Mouse (Mus musculus) spleen, postnatal 4 days (tissue): ENCODE measurements around the gene Ltv1.
"Not testable (repeated sequence)": the region's sequence is repeated elsewhere in the genome, so short reads cannot be mapped to it uniquely, and the experiment has no call there.

Source experiments
- DNase-seq, 2 experiments: peaks; one replicate each; pipeline ENCODE4 v3.0.0; 2022; ENCODE audit warnings: low spot score in 2 of 2

The Ltv1 gene

GRCm38 (mm10) chr10:13193496-13193895 is 528 bp upstream of the Ltv1 start:
- DNase-seq = not testable (repeated sequence)

DNA sequence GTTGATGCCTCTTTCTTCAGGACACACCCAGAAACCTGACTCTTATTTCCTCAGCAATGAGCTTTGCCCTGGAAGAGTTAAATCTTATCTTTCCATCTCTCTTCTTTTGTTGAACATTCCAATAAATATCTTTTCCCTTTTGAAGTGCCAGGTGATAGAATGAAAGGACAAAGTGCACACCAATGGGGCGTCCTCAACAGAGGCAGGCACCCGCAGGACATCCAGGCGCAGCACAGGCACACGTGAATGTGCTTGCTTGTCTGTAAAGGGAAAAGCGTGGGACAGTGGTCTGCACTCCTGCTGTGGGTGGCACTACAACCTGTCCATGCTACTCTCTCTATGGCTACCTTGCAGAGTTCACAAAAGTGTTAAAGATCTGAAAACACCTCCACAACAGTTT is 3.1 kb downstream of the Ltv1 start:
- DNase-seq = no peak

DNA sequence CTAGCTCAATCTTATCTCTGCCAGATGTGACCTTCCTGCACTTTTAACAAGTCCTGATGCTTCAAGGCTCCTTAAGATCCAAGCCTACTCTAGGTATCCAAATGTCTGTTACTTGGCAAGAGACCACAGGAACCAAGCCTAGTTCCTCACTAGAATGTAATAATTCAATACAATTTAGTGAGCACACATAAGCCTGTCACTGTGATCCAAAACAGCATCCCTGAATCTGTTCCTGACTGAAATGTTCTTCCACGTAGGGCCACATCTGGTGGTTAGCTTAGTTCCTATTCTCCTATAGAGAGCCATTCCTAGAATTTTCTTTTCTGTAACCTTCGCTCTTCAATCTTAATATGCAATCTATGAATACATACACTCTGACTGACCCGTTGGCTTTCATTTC is 6.2 kb downstream of the Ltv1 start:
- no peak for DNase-seq

- no peak for DNase-seq
Measured at GRCm38 (mm10) chr10:13184170-13184766, 8.7 kb downstream of the Ltv1 start.

GRCm38 (mm10) chr10:13180211-13180610 is 12.8 kb downstream of the Ltv1 start:
- no peak for DNase-seq

DNA sequence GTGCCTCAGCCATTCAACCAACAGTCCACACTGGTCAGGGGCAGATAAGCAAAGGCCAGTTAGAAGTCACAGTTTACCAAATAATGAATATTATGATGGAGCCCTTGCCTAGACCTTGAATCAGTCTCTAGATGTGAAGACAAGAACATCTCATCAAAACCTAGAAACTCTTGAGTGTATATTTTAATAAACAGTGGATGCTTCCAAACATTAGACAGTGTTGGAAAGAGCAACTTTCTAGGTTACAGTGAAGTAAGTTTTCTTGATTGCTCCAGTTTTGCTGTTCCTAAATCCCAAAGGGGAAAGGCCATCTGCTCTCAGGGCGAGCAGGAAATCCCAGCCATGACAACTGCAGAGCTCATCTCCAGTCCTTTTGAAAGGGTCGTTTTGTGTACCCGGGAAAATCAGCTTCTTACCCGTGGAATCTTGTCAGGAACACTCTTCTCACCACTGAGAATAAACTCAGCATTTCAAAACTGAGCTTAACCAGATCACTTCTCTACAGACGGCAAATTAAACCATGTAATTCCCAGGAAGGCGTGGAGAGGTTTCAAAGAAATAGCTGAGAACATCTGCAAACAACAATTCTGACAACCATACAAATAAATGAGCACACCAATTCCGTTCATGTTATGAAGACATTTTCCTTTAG is 14.9 kb downstream of the Ltv1 start, which contains the start of gene Zc2hc1b:
Zc2hc1b (minus strand) TSS at position 51 of the 652 bp plus-strand sequence.
- no peak for DNase-seq

GRCm38 (mm10) chr10:13175866-13176265 is 17.1 kb downstream of the Ltv1 start:
- DNase-seq = no peak

DNA sequence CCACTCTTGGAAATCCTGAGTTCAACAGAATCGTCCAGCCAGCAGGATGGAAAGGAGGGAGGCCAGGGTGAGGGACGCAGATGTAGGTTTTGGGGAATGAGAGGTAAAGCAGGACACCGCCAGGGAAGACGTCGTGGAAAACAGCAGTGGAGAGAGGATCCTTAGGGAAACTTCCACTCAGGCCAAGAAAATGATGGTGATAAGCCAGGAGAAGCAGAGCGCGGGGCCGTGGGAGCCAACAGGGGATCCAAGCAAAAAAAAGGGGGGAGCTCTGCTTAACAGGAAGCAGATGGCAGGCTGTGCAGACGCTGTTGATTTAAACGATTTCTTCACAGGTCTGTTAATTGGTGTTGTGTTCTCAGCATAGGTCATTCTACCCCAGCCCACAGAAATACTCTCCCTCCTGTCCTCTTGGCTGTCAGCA is 20.2 kb downstream of the Ltv1 start:
- no peak for DNase-seq

GRCm38 (mm10) chr10:13171461-13171860 is 21.5 kb downstream of the Ltv1 start:
- no peak for DNase-seq

- DNase-seq = no peak
Measured at GRCm38 (mm10) chr10:13170739-13171448, 22.1 kb downstream of the Ltv1 start.

- DNase-seq = no peak
Measured at GRCm38 (mm10) chr10:13168461-13168860, 24.5 kb downstream of the Ltv1 start.

GRCm38 (mm10) chr10:13162031-13162430 is 30.9 kb downstream of the Ltv1 start:
- no peak for DNase-seq

DNA sequence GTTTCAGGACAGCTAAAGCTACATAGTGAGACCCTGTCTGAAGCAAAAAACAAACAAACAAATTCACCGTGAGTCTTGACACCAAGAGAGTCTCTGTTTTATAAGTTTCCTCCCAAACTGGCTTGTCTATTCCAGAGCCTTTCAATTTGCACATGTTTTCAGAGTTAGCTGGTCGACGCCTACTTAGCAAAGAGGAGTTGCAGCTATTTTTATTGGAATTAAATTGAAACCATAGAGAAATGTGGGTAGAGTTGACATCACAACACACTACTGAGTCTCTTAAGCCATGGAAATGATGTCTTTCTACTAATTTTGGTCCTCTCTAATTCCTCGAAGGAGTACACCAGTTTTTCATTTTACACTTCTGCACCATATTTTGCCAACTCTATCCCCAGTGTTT is 32.1 kb downstream of the Ltv1 start:
- no peak for DNase-seq

DNA sequence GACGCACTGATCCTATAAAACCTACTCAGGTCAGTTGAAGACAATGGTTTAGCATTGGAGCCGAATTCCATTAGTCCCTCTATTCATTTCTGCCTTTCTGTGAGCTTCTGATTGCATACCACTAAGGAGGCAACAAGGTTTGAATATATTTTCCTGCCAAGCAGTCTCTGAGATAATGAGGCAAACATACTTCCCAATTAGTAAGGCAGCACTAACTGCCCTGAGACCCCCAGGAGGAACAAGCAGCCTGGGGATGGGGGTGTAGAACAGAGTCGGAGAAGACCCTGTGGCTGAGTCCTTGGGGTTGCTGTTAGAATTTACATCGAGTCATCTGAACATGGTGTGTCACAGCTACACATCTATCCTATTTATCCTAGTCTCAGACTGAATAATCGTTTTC is 37.6 kb downstream of the Ltv1 start:
- DNase-seq = no peak

- no peak for DNase-seq
Measured at GRCm38 (mm10) chr10:13152811-13153364, 40.1 kb downstream of the Ltv1 start.

DNA sequence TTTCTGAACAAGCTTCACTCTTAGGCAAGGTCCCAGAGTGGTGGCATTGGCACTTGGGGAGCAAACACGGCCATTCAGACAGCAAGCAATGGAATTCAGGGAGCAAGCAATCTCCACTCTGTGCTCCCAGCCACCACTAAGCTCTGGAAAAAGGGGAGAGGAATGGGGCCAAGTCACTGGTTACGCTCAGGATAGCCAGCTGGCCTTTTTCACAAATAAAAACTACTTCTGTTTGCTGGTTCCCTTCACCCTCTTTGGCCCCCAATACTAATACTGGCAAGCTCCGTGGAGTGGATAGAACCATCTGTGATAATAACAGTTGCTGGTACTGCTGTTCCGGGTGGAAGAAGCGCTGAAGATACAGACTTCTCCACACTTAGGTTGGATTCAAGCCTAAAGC is 41.6 kb downstream of the Ltv1 start:
- DNase-seq = no peak

DNA sequence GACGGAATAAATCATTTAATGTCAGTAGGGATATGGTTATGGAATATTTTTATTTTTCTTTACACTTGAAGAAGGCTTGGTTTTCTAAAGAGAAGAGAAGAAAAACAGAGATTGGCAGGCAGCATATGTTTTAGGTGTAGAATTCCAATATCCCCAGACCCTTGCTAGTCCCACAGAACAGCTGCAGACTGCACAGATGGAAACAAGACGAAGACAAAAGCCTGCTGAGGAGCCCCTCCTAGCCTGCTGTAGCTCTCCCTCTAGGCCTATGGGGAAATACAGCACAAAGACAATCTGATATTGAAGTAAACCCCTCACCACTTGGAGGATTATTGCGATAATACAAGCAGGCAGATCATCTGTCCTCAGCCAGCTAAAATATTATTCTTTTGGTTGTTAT is 42.5 kb downstream of the Ltv1 start:
- DNase-seq = no peak

GRCm38 (mm10) chr10:13140434-13140833 is 52.5 kb downstream of the Ltv1 start:
- DNase-seq = no peak

GRCm38 (mm10) chr10:13137906-13138305 is 55.1 kb downstream of the Ltv1 start:
- DNase-seq = no peak

DNA sequence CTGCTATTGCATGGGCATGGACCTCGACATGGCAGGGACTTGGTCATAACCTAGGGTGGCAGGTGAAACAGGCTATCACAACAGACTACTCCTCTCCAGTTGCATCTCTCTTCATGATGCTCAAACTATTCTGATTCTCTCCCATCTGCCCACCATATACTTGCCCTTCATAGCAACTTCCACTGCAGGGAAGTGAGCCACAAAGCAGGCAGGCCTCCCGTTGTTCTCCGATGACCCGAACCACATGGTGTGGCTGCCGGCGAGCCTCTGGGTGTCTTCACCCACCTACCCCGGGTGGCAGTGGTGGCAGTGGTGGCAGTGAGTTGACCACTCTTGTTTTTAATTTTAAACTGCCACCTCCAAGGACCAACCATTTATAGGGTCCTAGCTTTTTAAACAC is 57.2 kb downstream of the Ltv1 start:
- no peak for DNase-seq

GRCm38 (mm10) chr10:13135276-13135675 is 57.7 kb downstream of the Ltv1 start:
- no peak for DNase-seq

DNA sequence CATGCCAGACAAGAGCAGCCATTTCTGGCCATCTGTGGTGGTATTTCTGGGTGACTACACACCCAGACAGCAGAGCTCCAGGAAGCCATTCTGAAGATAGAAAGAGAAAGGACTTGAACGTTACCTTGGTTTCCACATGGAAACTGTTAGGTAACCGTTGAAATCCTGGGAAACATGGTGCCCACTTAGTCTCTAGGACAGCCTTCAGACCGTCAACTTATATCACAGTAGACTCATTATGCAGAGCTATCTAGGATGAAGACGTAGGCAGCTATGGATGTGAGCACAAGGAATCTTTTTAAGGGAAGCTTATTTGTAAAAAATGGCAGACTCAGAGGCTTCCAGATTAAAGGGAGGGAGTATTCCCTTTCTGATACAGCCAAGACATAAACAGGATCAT is 59.1 kb downstream of the Ltv1 start:
- no peak for DNase-seq
